Mouse (Mus musculus) testis, adult 2 months (tissue): Measurements from ENCODE around the gene Ankle2.

Experiments
- CTCF ChIP-seq: fragments of 200-500 bp; IDR thresholded peaks from 2 replicates; pipeline ENCODE4 v1.5.1; 2012; ENCODE audit warnings: low read depth, mild to moderate bottlenecking, inconsistent platforms, low read length, moderate library complexity; ENCODE audit not compliant: control insufficient read depth, insufficient read depth, insufficient replicate concordance
- POLR2A ChIP-seq: fragments of 200-500 bp; IDR thresholded peaks from 2 replicates; pipeline ENCODE4 v1.6.1; 2012; ENCODE audit warnings: low read depth, mild to moderate bottlenecking, inconsistent platforms, low read length, moderate library complexity; ENCODE audit not compliant: control insufficient read depth

DNA sequence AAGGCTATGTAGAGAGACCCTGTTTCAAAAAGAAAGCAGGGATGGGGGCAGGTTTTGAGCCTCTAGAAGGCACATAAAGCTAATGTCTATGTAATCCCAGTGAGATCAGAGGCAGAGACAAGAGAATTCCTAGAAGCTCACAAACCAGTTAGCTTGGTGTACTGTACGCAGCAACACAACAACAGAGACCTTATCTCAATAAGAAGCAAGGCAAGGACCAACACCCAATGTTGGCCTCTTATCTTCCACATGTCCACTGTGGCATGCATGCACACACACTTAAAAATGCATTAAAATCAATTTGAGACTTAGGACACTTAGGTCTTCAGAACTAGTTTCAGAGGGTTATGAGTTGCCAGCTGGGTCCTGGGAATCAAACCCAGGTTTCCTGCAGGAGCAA is 60.8 kb downstream of the Ankle2 start:
- TF ChIP-seq POLR2A (no peak), CTCF (no peak)
